Mouse (Mus musculus) MEL (cell line): Measurements from ENCODE around the gene Eml6. TPM values are rescaled to one million over a fixed set of nuclear protein-coding genes. Genes with fewer than 3 reads are reported as not detected.

ENCODE experiments used
- DNase-seq: peaks from one replicate; pipeline ENCODE4 v3.0.0; 2011; ENCODE audit warnings: low read depth, low spot score
- H3K27ac ChIP-seq: 2 replicates; pipeline ENCODE4 v1.5.1; 2012; ENCODE audit warnings: low read depth, mild to moderate bottlenecking, control low read depth, low read length, moderate library complexity; ENCODE audit not compliant: control insufficient read depth
- H3K27me3 ChIP-seq, 2 experiments: fragments of 150-350 bp in 1 of 2; sonication (generic) in 1 of 2; 2 replicates each; pipeline ENCODE4 v1.6.1; 2012; ENCODE audit warnings: low read length in 2 of 2, mild to moderate bottlenecking in 2 of 2, improper control_type of control experiment in 1 of 2, moderate library complexity in 1 of 2; ENCODE audit not compliant: insufficient read depth in 2 of 2, control insufficient read depth in 1 of 2
- H3K36me3 ChIP-seq, 2 experiments: 2 replicates each; pipeline ENCODE4 v1.6.1; 2012 to 2014; ENCODE audit warnings: low read length in 2 of 2, improper control_type of control experiment in 1 of 2, inconsistent platforms in 1 of 2, mild to moderate bottlenecking in 1 of 2; ENCODE audit not compliant: insufficient read depth in 2 of 2, control insufficient read depth in 1 of 2
- H3K4me1 ChIP-seq, 2 experiments: fragments of 150-350 bp in 1 of 2; sonication (generic) in 1 of 2; 2 replicates each; pipeline ENCODE4 v1.6.1; 2012; ENCODE audit warnings: low read length in 2 of 2, improper control_type of control experiment in 1 of 2, mild to moderate bottlenecking in 1 of 2; ENCODE audit not compliant: insufficient read depth in 2 of 2, control insufficient read depth in 1 of 2
- H3K4me3 ChIP-seq, 2 experiments: fragments of 150-350 bp in 1 of 2; sonication (generic) in 1 of 2; 2 replicates each; pipeline ENCODE4 v1.5.1; 2012; ENCODE audit warnings: low read depth in 2 of 2, low read length in 2 of 2, mild to moderate bottlenecking in 2 of 2, moderate library complexity in 2 of 2, control low read depth in 1 of 2, improper control_type of control experiment in 1 of 2; ENCODE audit not compliant: control insufficient read depth in 1 of 2, insufficient read depth in 1 of 2
- H3K79me2 ChIP-seq: 2 replicates; pipeline ENCODE4 v1.6.1; 2012; ENCODE audit warnings: mild to moderate bottlenecking, low read length, moderate library complexity; ENCODE audit not compliant: control insufficient read depth, poor library complexity, insufficient read depth
- H3K9ac ChIP-seq: 2 replicates; pipeline ENCODE4 v1.6.1; 2012; ENCODE audit warnings: low read depth, mild to moderate bottlenecking, control low read depth, low read length, moderate library complexity; ENCODE audit not compliant: control insufficient read depth, poor library complexity, severe bottlenecking
- H3K9me3 ChIP-seq: fragments of 150-350 bp; sonication (generic); replicated peaks from 2 replicates; pipeline ENCODE4 v1.6.1; 2012; ENCODE audit warnings: mild to moderate bottlenecking, low read length, improper control_type of control experiment, moderate library complexity; ENCODE audit not compliant: insufficient read depth
- BHLHE40 ChIP-seq: IDR thresholded peaks from 2 replicates; pipeline ENCODE4 v1.6.1; 2012; ENCODE audit warnings: low read depth, mild to moderate bottlenecking, inconsistent platforms, low read length, improper control_type of control experiment, borderline replicate concordance
- EP300 ChIP-seq, 2 experiments: IDR thresholded peaks; 2 replicates each; pipeline ENCODE4 v1.6.1; 2011; ENCODE audit warnings: improper control_type of control experiment in 2 of 2, low read length in 2 of 2, low read depth in 1 of 2, mild to moderate bottlenecking in 1 of 2
- ETS1 ChIP-seq: IDR thresholded peaks from 2 replicates; pipeline ENCODE4 v1.6.1; 2012; ENCODE audit warnings: low read depth, mild to moderate bottlenecking, inconsistent platforms, low read length, improper control_type of control experiment, moderate library complexity
- GATA1 ChIP-seq: IDR thresholded peaks from 2 replicates; pipeline ENCODE4 v1.6.1; 2011; ENCODE audit warnings: low read depth, low read length, improper control_type of control experiment
- MEF2A ChIP-seq: IDR thresholded peaks from 2 replicates; pipeline ENCODE4 v1.6.1; 2014; ENCODE audit warnings: low read depth, mild to moderate bottlenecking, inconsistent platforms, low read length, improper control_type of control experiment; ENCODE audit not compliant: poor library complexity, insufficient replicate concordance, severe bottlenecking; ENCODE audit errors: extremely low read depth
- POLR2A ChIP-seq, 2 experiments: IDR thresholded peaks; 2 replicates each; pipeline ENCODE4 v1.6.1; 2011 to 2012; ENCODE audit warnings: low read length in 2 of 2, mild to moderate bottlenecking in 2 of 2, control low read depth in 1 of 2, improper control_type of control experiment in 1 of 2, low read depth in 1 of 2, moderate library complexity in 1 of 2; ENCODE audit not compliant: control insufficient read depth in 1 of 2, insufficient read depth in 1 of 2, poor library complexity in 1 of 2
- POLR2AphosphoS2 ChIP-seq: IDR thresholded peaks from 2 replicates; pipeline ENCODE4 v1.6.1; 2011; ENCODE audit warnings: low read length, improper control_type of control experiment
- SMC3 ChIP-seq: IDR thresholded peaks from 2 replicates; pipeline ENCODE4 v1.6.1; 2011; ENCODE audit warnings: low read depth, low read length, improper control_type of control experiment
- ZNF384 ChIP-seq: IDR thresholded peaks from 2 replicates; pipeline ENCODE4 v1.6.1; 2012; ENCODE audit warnings: low read depth, mild to moderate bottlenecking, inconsistent platforms, low read length, improper control_type of control experiment
- polyA plus RNA-seq, 2 experiments: library from polyadenylated mRNA; stranded (reverse) in 1 of 2; unstranded in 1 of 2; fragments of >175 nt in 1 of 2; fragments of >200 nt in 1 of 2; gene quantifications; 2 replicates each; pipeline versions ENCODE4 v1.2.1 to v1.2.4; 2012; ENCODE audit warnings: low replicate concordance in 2 of 2, low read depth in 1 of 2; ENCODE audit not compliant: insufficient read length in 2 of 2, insufficient read depth in 1 of 2, missing spikeins in 1 of 2
- total RNA-seq: library from RNA; depleted of rRNA; stranded (reverse); fragments of 300-350 nt; gene quantifications from 2 replicates; pipeline ENCODE4 v1.2.3, GENCODE M21; 2012

The Eml6 gene
- total and polyA plus RNA-seq, 3 experiments = 2.7 to 2.8 TPM; not detected in 1

GRCm38 (mm10) chr11:29778936-29779335, 246.9 kb downstream of the Eml6 start:
- H3K27me3 ChIP-seq = no peaks in the 10 kb centered on the region

GRCm38 (mm10) chr11:29777964-29778363, 247.9 kb downstream of the Eml6 start:
- peaks cover 5 to 10% of the 10 kb centered on the region in 2 experiments for H3K4me1 ChIP-seq
- H3K27me3 ChIP-seq = no peaks in the 10 kb centered on the region
- no peak overlapping the region for H3K27ac ChIP-seq
- no peaks in the 10 kb centered on the region for H3K79me2 ChIP-seq
- H3K36me3 ChIP-seq = peaks cover 0 to 2% of the 10 kb centered on the region in 2 experiments; a peak in 2 of 4 replicates
- H3K9me3 ChIP-seq = no peaks in the 10 kb centered on the region
- TF ChIP-seq POLR2A (IDR thresholded peaks at IDR 0.05; ENCODE audit: control insufficient read depth in 1 of 2, insufficient read depth in 1 of 2, low read depth in 1 of 2, low read length in 2 of 2, poor library complexity in 1 of 2) = no peak
- TF ChIP-seq ETS1 = peak; percentile 59; the same call in 1 of the 2 replicates
- TF ChIP-seq MEF2A = no peak
- peak in 1 of 2 experiments; percentile 8; a peak in 1 of 4 replicates for TF ChIP-seq EP300 (IDR thresholded peaks at IDR 0.05; ENCODE audit: low read depth in 1 of 2, low read length in 2 of 2)
- TF ChIP-seq SMC3 = no peak
- no peak for TF ChIP-seq POLR2AphosphoS2
- H3K4me3 ChIP-seq = no peak overlapping the region
- peak; percentile 76 for DNase-seq
- no peak overlapping the region for H3K9ac ChIP-seq

More at GRCm38 (mm10) chr11:29778936-29779335, 246.9 kb downstream of the Eml6 start:
- Histone ChIP-seq H3K9me3 (no peaks in the 10 kb centered on the region), H3K9ac (no peak overlapping the region), H3K36me3 (peaks cover 0 to 4% of the 10 kb centered on the region in 2 experiments; a peak in 2 of 4 replicates), H3K27ac (no peak overlapping the region), H3K79me2 (no peaks in the 10 kb centered on the region), H3K4me3 (no peak overlapping the region), H3K4me1 (peaks cover 11 to 14% of the 10 kb centered on the region in 2 experiments)
- TF ChIP-seq EP300 (IDR thresholded peaks at IDR 0.05; ENCODE audit: low read depth in 1 of 2, low read length in 2 of 2) (0 out of 4 replicates have a peak, but pooled peaks of 1 of the 2 experiments have one; percentile 25), ZNF384 (peak; percentile 91), BHLHE40 (no peak), GATA1 (no peak)
- peak; percentile 35 for DNase-seq

GRCm38 (mm10) chr11:29774760-29775159, 251.1 kb downstream of the Eml6 start:
- H3K4me1 ChIP-seq = peaks cover 4 to 8% of the 10 kb centered on the region in 2 experiments
- DNase-seq = peak; percentile 26

More at GRCm38 (mm10) chr11:29774760-29775159, 251.1 kb downstream of the Eml6 start:
- no peak overlapping the region for H3K27ac ChIP-seq
- no peak overlapping the region for H3K4me3 ChIP-seq
- peaks cover 0 to 2% of the 10 kb centered on the region in 2 experiments; a peak in 2 of 4 replicates for H3K36me3 ChIP-seq
- TF ChIP-seq SMC3 = no peak
- TF ChIP-seq, all 39 proteins: peak for 0
- Histone ChIP-seq H3K27me3 (no peaks in the 10 kb centered on the region), H3K9me3 (no peaks in the 10 kb centered on the region), H3K9ac (no peak overlapping the region), H3K79me2 (no peaks in the 10 kb centered on the region)
